Mouse (Mus musculus) G1E (cell line): ENCODE measurements at regions not wholly inside any gene's neighbourhood (a gene's known extent, or its start where the extent isn't known, plus 50 kb on each side); places are given as distances from the start of the nearest gene placed in this dataset.

Experiments
- CTCF ChIP-seq: IDR thresholded peaks from 2 replicates; pipeline ENCODE4 v1.5.1; 2012; ENCODE audit warnings: low read depth, low read length, inconsistent platforms, mixed read lengths
- GATA1 ChIP-seq: IDR thresholded peaks from 2 replicates; pipeline ENCODE4 v1.6.1; 2012; ENCODE audit warnings: borderline replicate concordance, low read length, inconsistent platforms, mixed read lengths
- GATA2 ChIP-seq: IDR thresholded peaks from 2 replicates; pipeline ENCODE4 v1.6.1; 2012; ENCODE audit warnings: low read depth, low read length, inconsistent platforms, borderline replicate concordance
- TAL1 ChIP-seq: conservative IDR thresholded peaks from 2 replicates; pipeline ENCODE4 v1.6.1; 2012; ENCODE audit warnings: low read depth, low read length, inconsistent platforms, mixed read lengths

GRCm38 (mm10) chr13:47354446-47354845, 232.0 kb downstream of the Rnf144b start:
- TF ChIP-seq GATA1 (no peak), CTCF (no peak), TAL1 (no peak), GATA2 (no peak)
